Mouse (Mus musculus) CH12.LX (cell line): ENCODE data around the gene Pglyrp2. TPM values are rescaled to one million over a fixed set of nuclear protein-coding genes. Genes with fewer than 3 reads are reported as not detected.

Source experiments
- DNase-seq: peaks from one replicate; pipeline ENCODE4 v3.0.0-alpha.2; 2013; ENCODE audit errors: extremely low read depth
- H3K27ac ChIP-seq: 2 replicates; pipeline ENCODE4 v1.5.1; 2012; ENCODE audit warnings: low read depth, mild to moderate bottlenecking, control low read depth, moderate library complexity; ENCODE audit not compliant: insufficient read depth
- H3K27me3 ChIP-seq: replicated peaks from 2 replicates; pipeline ENCODE3; 2012; ENCODE audit warnings: inconsistent platforms
- H3K36me3 ChIP-seq, 2 experiments: replicated peaks in 1 of 2; 2 replicates each; pipeline versions ENCODE3 to v1.6.1; 2012; ENCODE audit warnings: inconsistent platforms in 1 of 2, low read length in 1 of 2, mild to moderate bottlenecking in 1 of 2, mixed read lengths in 1 of 2, moderate library complexity in 1 of 2; ENCODE audit not compliant: control insufficient read depth in 1 of 2, insufficient read depth in 1 of 2
- H3K4me1 ChIP-seq, 2 experiments: 2 replicates each; pipeline ENCODE4 v1.6.1; 2012; ENCODE audit warnings: inconsistent platforms in 1 of 2, moderate library complexity in 1 of 2; ENCODE audit not compliant: insufficient read depth in 2 of 2, control insufficient read depth in 1 of 2
- H3K4me2 ChIP-seq: 2 replicates; pipeline ENCODE4 v1.6.1; 2012; ENCODE audit warnings: low read depth, mild to moderate bottlenecking, control low read depth; ENCODE audit not compliant: poor library complexity, insufficient read depth, severe bottlenecking
- H3K4me3 ChIP-seq, 3 experiments: fragments of 150-350 bp in 1 of 3; sonication (generic) in 1 of 3; replicated peaks in 1 of 3; 2 replicates each; pipeline versions ENCODE3 to v1.5.1; 2011 to 2012; ENCODE audit warnings: low read depth in 2 of 3, low read length in 2 of 3, mild to moderate bottlenecking in 2 of 3, moderate library complexity in 2 of 3, control low read depth in 1 of 3, improper control_type of control experiment in 1 of 3, inconsistent platforms in 1 of 3, mixed read lengths in 1 of 3; ENCODE audit not compliant: poor library complexity in 1 of 3
- H3K79me2 ChIP-seq: replicated peaks from 2 replicates; pipeline ENCODE4 v1.6.1; 2012; ENCODE audit warnings: mild to moderate bottlenecking, moderate library complexity; ENCODE audit not compliant: control insufficient read depth, poor library complexity, insufficient read depth, severe bottlenecking; ENCODE audit errors: extremely low read depth
- H3K9ac ChIP-seq: 2 replicates; pipeline ENCODE4 v1.6.1; 2012; ENCODE audit warnings: low read depth, mild to moderate bottlenecking, control low read depth, moderate library complexity; ENCODE audit not compliant: insufficient read depth
- H3K9me3 ChIP-seq: replicated peaks from 2 replicates; pipeline ENCODE3; 2012; ENCODE audit warnings: low read length, inconsistent platforms, mixed read lengths
- CHD1 ChIP-seq: IDR thresholded peaks from 2 replicates; pipeline ENCODE4 v1.6.1; 2012; ENCODE audit warnings: low read depth, low read length, improper control_type of control experiment, inconsistent platforms
- CHD2 ChIP-seq: IDR thresholded peaks from 2 replicates; pipeline ENCODE4 v1.6.1; 2011; ENCODE audit warnings: low read length, improper control_type of control experiment
- CTCF ChIP-seq, 2 experiments: IDR thresholded peaks in 1 of 2; conservative IDR thresholded peaks in 1 of 2; 2 replicates each; pipeline ENCODE4 v1.5.1; 2011 to 2012; ENCODE audit warnings: low read depth in 2 of 2, low read length in 2 of 2, improper control_type of control experiment in 1 of 2, inconsistent platforms in 1 of 2, mild to moderate bottlenecking in 1 of 2, moderate library complexity in 1 of 2
- ELF1 ChIP-seq: IDR thresholded peaks from 2 replicates; pipeline ENCODE4 v1.6.1; 2014; ENCODE audit warnings: low read depth, mild to moderate bottlenecking, inconsistent platforms, low read length, improper control_type of control experiment
- EP300 ChIP-seq: IDR thresholded peaks from 2 replicates; pipeline ENCODE4 v1.6.1; 2011; ENCODE audit warnings: low read length, improper control_type of control experiment
- ETS1 ChIP-seq: conservative IDR thresholded peaks from 2 replicates; pipeline ENCODE4 v1.6.1; 2012; ENCODE audit warnings: low read depth, mild to moderate bottlenecking, inconsistent platforms, low read length, improper control_type of control experiment, moderate library complexity
- HCFC1 ChIP-seq: IDR thresholded peaks from 2 replicates; pipeline ENCODE4 v1.6.1; 2012; ENCODE audit warnings: low read depth, mild to moderate bottlenecking, inconsistent platforms, low read length, improper control_type of control experiment
- JUN ChIP-seq: IDR thresholded peaks from 2 replicates; pipeline ENCODE4 v1.6.1; 2011; ENCODE audit warnings: low read depth, mild to moderate bottlenecking, low read length, improper control_type of control experiment, moderate library complexity; ENCODE audit not compliant: insufficient read depth
- KAT2A ChIP-seq: IDR thresholded peaks from 2 replicates; pipeline ENCODE4 v1.6.1; 2012; ENCODE audit warnings: low read length, improper control_type of control experiment, inconsistent platforms; ENCODE audit not compliant: insufficient replicate concordance
- MAFK ChIP-seq: IDR thresholded peaks from 2 replicates; pipeline ENCODE4 v1.6.1; 2011; ENCODE audit warnings: low read length, improper control_type of control experiment; ENCODE audit not compliant: insufficient replicate concordance
- MYC ChIP-seq: IDR thresholded peaks from 2 replicates; pipeline ENCODE4 v1.6.1; 2011; ENCODE audit warnings: low read depth, mild to moderate bottlenecking, improper control_type of control experiment, low read length
- NELFE ChIP-seq: IDR thresholded peaks from 2 replicates; pipeline ENCODE4 v1.6.1; 2011; ENCODE audit warnings: low read depth, low read length, improper control_type of control experiment
- NRF1 ChIP-seq: IDR thresholded peaks from 2 replicates; pipeline ENCODE4 v1.6.1; 2014; ENCODE audit warnings: low read depth, mild to moderate bottlenecking, inconsistent platforms, low read length, improper control_type of control experiment, moderate library complexity
- PAX5 ChIP-seq: IDR thresholded peaks from 2 replicates; pipeline ENCODE4 v1.6.1; 2012; ENCODE audit warnings: low read length, inconsistent platforms, mixed read lengths
- POLR2A ChIP-seq: IDR thresholded peaks from 2 replicates; pipeline ENCODE4 v1.6.1; 2011; ENCODE audit warnings: low read depth, mild to moderate bottlenecking, improper control_type of control experiment, low read length
- POLR2AphosphoS2 ChIP-seq: IDR thresholded peaks from 2 replicates; pipeline ENCODE4 v1.6.1; 2011; ENCODE audit warnings: low read depth, low read length, improper control_type of control experiment
- RAD21 ChIP-seq: IDR thresholded peaks from 2 replicates; pipeline ENCODE4 v1.6.1; 2011; ENCODE audit warnings: low read depth, mild to moderate bottlenecking, low read length, improper control_type of control experiment, moderate library complexity
- SMC3 ChIP-seq: IDR thresholded peaks from 2 replicates; pipeline ENCODE4 v1.6.1; 2011; ENCODE audit warnings: low read depth, low read length, improper control_type of control experiment
- TBP ChIP-seq: conservative IDR thresholded peaks from 2 replicates; pipeline ENCODE4 v1.6.1; 2011; ENCODE audit warnings: low read depth, low read length, improper control_type of control experiment
- TCF12 ChIP-seq: IDR thresholded peaks from 2 replicates; pipeline ENCODE4 v1.6.1; 2014; ENCODE audit warnings: low read depth, mild to moderate bottlenecking, inconsistent platforms, low read length, improper control_type of control experiment
- UBTF ChIP-seq: IDR thresholded peaks from 2 replicates; pipeline ENCODE4 v1.6.1; 2012; ENCODE audit warnings: low read depth, mild to moderate bottlenecking, inconsistent platforms, low read length, improper control_type of control experiment, moderate library complexity
- USF1 ChIP-seq: IDR thresholded peaks from 2 replicates; pipeline ENCODE4 v1.6.1; 2014; ENCODE audit warnings: low read depth, mild to moderate bottlenecking, inconsistent platforms, low read length, improper control_type of control experiment
- ZMIZ1 ChIP-seq: IDR thresholded peaks from 2 replicates; pipeline ENCODE4 v1.6.1; 2012; ENCODE audit warnings: low read depth, mild to moderate bottlenecking, inconsistent platforms, low read length, improper control_type of control experiment
- dilution Hi-C: fragments of 300-500 bp; cut with MboI; formaldehyde crosslinking; loops from 2 replicates; pipeline ENCODE4 v1.14.3; 2020; ENCODE audit warnings: low sequenced_read_pairs; ENCODE audit not compliant: extremely low pct_unique_long_range_greater_than_20kb, extremely low pct_ligation_motif_present
- in situ Hi-C: fragments of 300-500 bp; cut with MboI; formaldehyde crosslinking; loops from 3 replicates; pipeline ENCODE4 v1.14.3; 2019; ENCODE audit warnings: low sequenced_read_pairs, low pct_ligation_motif_present, low pct_unique_long_range_greater_than_20kb, mixed read lengths
- polyA plus RNA-seq: library from polyadenylated mRNA; unstranded; fragments of >175 nt; gene quantifications from 2 replicates; pipeline ENCODE4 v1.2.1, GENCODE M21; 2012; ENCODE audit warnings: low read depth; ENCODE audit not compliant: insufficient read length
- total RNA-seq, 2 experiments: library from RNA; depleted of rRNA; stranded (reverse); fragments of 300-350 nt in 1 of 2; fragments of >200 nt in 1 of 2; gene quantifications; 2 replicates each; pipeline ENCODE4 v1.2.3; 2012 to 2014

The Pglyrp2 gene
- total and polyA plus RNA-seq, 3 experiments = 2.0 to 5.8 (median 4.1) TPM

DNA sequence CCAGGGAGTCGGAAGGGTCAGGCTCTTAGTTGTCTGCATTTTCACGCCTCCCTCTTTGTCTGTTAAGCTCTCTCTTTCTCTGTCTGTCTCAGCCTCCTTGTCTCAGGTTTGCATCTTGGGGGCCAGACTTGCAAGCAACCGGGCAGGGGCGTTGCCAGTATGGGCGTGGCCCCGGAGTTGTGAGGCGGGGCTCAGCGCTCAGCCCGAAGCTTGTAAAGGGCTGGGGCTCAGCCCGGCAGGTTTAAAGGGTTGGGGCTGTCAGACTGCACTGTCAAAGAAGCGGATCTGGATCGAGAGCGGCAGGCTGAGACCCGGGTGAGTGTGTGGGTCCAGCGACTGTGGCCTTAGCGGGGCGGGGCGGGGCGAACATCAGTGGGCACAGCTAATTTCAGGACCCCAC lies 28.5 kb upstream of the Pglyrp2 start, which contains the start of gene Cyp4f39:
TSS of gene Cyp4f39 (plus strand) at position 242 of the 400 bp plus-strand sequence.
- TF ChIP-seq ZMIZ1 = no peak
- no peak for TF ChIP-seq NRF1
- TF ChIP-seq JUN = no peak
- no peak for TF ChIP-seq USF1
- TF ChIP-seq TCF12 = no peak
- TF ChIP-seq MAFK = no peak
- TF ChIP-seq POLR2A = no peak
- TF ChIP-seq PAX5 = no peak
- TF ChIP-seq CHD1 = no peak
- TF ChIP-seq KAT2A = no peak
- TF ChIP-seq UBTF = no peak
- TF ChIP-seq HCFC1 = no peak
- no peak for TF ChIP-seq POLR2AphosphoS2
- TF ChIP-seq MYC = no peak
- TF ChIP-seq RAD21 = no peak
- no peak for TF ChIP-seq SMC3
- no peak for TF ChIP-seq ELF1
- H3K27me3 ChIP-seq = peaks cover 2% of the 10 kb centered on the region
- H3K36me3 ChIP-seq = peaks cover 0 to 2% of the 10 kb centered on the region in 2 experiments
- H3K9ac ChIP-seq = no peak within 1 kb of the TSS
- DNase-seq = no peak
- dilution Hi-C loops = no loop called here
- peak within 1 kb of the TSS in 1 of 3 experiments; percentile 33 for H3K4me3 ChIP-seq
- peaks cover 10% of the 10 kb centered on the region for H3K9me3 ChIP-seq
- no peaks in the 10 kb centered on the region for H3K79me2 ChIP-seq
- H3K4me1 ChIP-seq = peaks cover 0 to 3% of the 10 kb centered on the region in 2 experiments; a peak in 2 of 4 replicates
- H3K27ac ChIP-seq = no peak within 1 kb of the TSS
- peak within 1 kb of the TSS; percentile 81 for H3K4me2 ChIP-seq
- in situ Hi-C loops = no loop called here

DNA sequence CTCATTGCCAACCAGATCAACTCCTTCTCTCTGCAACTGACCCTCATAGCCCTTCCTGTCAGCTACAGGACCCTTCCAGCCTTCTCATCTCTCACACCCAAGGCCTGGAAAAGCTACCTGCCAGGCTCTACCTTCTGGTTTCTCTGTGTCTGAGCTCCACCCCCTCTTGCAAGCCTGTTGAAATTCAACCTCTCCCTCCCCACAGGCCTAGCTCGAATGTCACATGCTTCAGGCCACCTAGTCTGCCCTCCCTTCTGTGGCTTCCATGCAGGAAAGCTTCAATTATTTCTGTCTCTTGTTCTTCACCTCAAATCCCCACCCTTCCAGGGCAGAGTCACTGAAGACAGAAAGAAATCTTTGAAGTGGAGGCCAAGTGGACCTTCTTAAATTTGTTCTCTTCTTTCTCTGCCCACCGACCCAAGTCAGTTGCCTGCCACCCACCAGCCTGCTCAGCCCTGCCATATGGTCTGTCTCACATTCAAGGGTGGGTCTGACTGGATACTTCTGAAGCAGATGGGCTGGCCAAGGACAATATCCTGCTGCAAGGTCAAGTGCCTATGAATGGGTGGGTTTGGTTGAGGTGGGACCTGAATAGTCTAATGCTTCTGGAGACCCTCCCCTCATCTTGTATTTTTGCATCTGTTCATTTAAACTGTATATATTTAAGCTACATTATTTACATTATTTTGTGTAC lies 27.0 kb upstream of the Pglyrp2 start:
- no peaks in the 10 kb centered on the region for H3K4me1 ChIP-seq
- no peaks in the 10 kb centered on the region for H3K36me3 ChIP-seq
- H3K27me3 ChIP-seq = peaks cover 2% of the 10 kb centered on the region
- no peak for TF ChIP-seq MAFK
- no peak for TF ChIP-seq NELFE
- no peak for TF ChIP-seq EP300
- TF ChIP-seq TBP = no peak
- TF ChIP-seq TCF12 = no peak
- TF ChIP-seq ETS1 = no peak
- no peak for TF ChIP-seq CHD2
- no peak for TF ChIP-seq CTCF (conservative IDR thresholded peaks at IDR 0.05 in 1 of 2, IDR thresholded peaks at IDR 0.05 in 1 of 2; ENCODE audit: low read depth in 2 of 2, low read length in 2 of 2)
- no peak for TF ChIP-seq ELF1
- TF ChIP-seq ZMIZ1 = no peak
- peaks cover 10% of the 10 kb centered on the region for H3K9me3 ChIP-seq
- no peak overlapping the region for H3K9ac ChIP-seq
- no peak overlapping the region for H3K27ac ChIP-seq
- no peak overlapping the region for H3K4me3 ChIP-seq
- DNase-seq = no peak
- dilution Hi-C loops = no loop called here
- in situ Hi-C loops = no loop called here
- no peak overlapping the region for H3K4me2 ChIP-seq
- no peaks in the 10 kb centered on the region for H3K79me2 ChIP-seq
